Mouse (Mus musculus) midbrain, postnatal 0 days (tissue): ENCODE data around the gene Dgkh. TPM values are rescaled to one million over a fixed set of nuclear protein-coding genes. Genes with fewer than 3 reads are reported as not detected.

Source experiments
- ATAC-seq: fragments of 200-750 bp; cut with Nextera tagmentation; 2 replicates; pipeline ENCODE4 v1.8.0; 2017; ENCODE audit warnings: moderate number of reproducible peaks, mild to moderate bottlenecking, moderate TSS enrichment, moderate library complexity; ENCODE audit not compliant: low FRiP score
- DNase-seq: peaks from one replicate; pipeline ENCODE4 v3.0.0-alpha.2; 2015; ENCODE audit warnings: low spot score
- H3K27ac ChIP-seq: fragments of 300-500 bp; sonication (generic); 2 replicates; pipeline ENCODE4 v1.5.1; 2014; ENCODE audit warnings: low read depth, mild to moderate bottlenecking, low read length, mixed read lengths
- H3K27me3 ChIP-seq: fragments of 300-500 bp; sonication (generic); 2 replicates; pipeline ENCODE4 v1.6.1; 2014; ENCODE audit warnings: low read length, control low read depth, mixed read lengths; ENCODE audit not compliant: insufficient read depth
- H3K36me3 ChIP-seq: fragments of 300-500 bp; sonication (generic); 2 replicates; pipeline ENCODE4 v1.6.1; 2014; ENCODE audit warnings: low read length, control low read depth, mixed read lengths; ENCODE audit not compliant: insufficient read depth
- H3K4me1 ChIP-seq: fragments of 300-500 bp; sonication (generic); 2 replicates; pipeline ENCODE4 v1.6.1; 2014; ENCODE audit warnings: mild to moderate bottlenecking, control low read depth, antibody characterized with exemption, low read length, mixed read lengths; ENCODE audit not compliant: insufficient read depth
- H3K4me2 ChIP-seq: fragments of 300-500 bp; sonication (generic); 2 replicates; pipeline ENCODE4 v1.6.1; 2014; ENCODE audit warnings: low read depth, mild to moderate bottlenecking, low read length, mixed read lengths; ENCODE audit not compliant: poor library complexity, severe bottlenecking
- H3K4me3 ChIP-seq: fragments of 300-500 bp; sonication (generic); 2 replicates; pipeline ENCODE4 v1.5.1; 2014; ENCODE audit warnings: low read depth, mild to moderate bottlenecking, low read length, moderate library complexity
- H3K9ac ChIP-seq: fragments of 300-500 bp; sonication (generic); replicated peaks from 2 replicates; pipeline ENCODE4 v1.6.1; 2014; ENCODE audit warnings: mild to moderate bottlenecking, low read length, moderate library complexity, mixed read lengths; ENCODE audit not compliant: poor library complexity, severe bottlenecking
- H3K9me3 ChIP-seq: fragments of 300-500 bp; sonication (generic); 2 replicates; pipeline ENCODE4 v1.6.1; 2016; ENCODE audit warnings: low read length, control low read depth
- CTCF ChIP-seq: IDR thresholded peaks from 2 replicates; pipeline ENCODE4 v1.5.1; 2016; ENCODE audit warnings: antibody characterized with exemption, mild to moderate bottlenecking
- WGBS: fragments of 180-500 bp; shearing (Covaris S2); extraction: QIAGEN DNeasy Blood & Tissue Kit; methylation state at CpG from one replicate; pipeline ENCODE4 v1.1.7; 2014; 5-methylcytosine and 5-hydroxymethylcytosine counted together
- polyA plus RNA-seq: library from polyadenylated mRNA; unstranded; fragments of >200 nt; fragmentation: Nextera tagmentation; extraction: Ambion mirVana; gene quantifications from 2 replicates; pipeline ENCODE4 v1.2.1, GENCODE M21; 2015
- total RNA-seq: library from RNA; depleted of rRNA; stranded (reverse); fragments of >200 nt; gene quantifications from 2 replicates; pipeline ENCODE4 v1.2.3, GENCODE M21; 2014

Dgkh gene
- total and polyA plus RNA-seq, 2 experiments from 2014 or later, result 2.8 to 15.3 TPM

DNA sequence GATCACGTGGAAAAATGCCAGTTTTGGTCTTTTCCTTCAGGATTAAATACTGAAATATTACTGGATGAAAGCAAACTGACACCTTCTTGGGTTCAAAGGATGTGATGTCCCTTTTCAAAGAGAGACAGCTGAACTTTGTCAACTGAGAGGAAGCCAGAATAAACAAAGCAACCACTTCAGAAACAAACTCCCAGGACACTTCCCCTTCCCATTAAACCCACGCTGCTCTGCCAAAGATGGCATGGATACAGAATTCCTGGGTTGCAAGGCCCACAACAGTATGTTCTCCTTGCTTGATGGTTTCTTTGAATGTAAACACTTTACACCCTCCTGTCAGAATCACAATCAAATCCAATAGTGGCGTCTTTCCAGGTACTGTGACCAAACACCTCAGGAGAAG, 87.0 kb downstream of the Dgkh start:
- no peaks in the 10 kb centered on the region for H3K27me3 ChIP-seq
- DNase-seq (no peak), ATAC-seq (no peak)
- no peaks in the 10 kb centered on the region for H3K4me1 ChIP-seq
- 84% methylated on average over 3 of the region's 3 CpGs for WGBS
- no peak overlapping the region for H3K9ac ChIP-seq
- no peak overlapping the region for H3K4me2 ChIP-seq
- TF ChIP-seq CTCF, result no peak
- H3K9me3 ChIP-seq, result no peaks in the 10 kb centered on the region
- H3K27ac ChIP-seq, result no peak overlapping the region
- H3K4me3 ChIP-seq, result no peak overlapping the region
- no peaks in the 10 kb centered on the region; the same call in 1 of the 2 replicates for H3K36me3 ChIP-seq

DNA sequence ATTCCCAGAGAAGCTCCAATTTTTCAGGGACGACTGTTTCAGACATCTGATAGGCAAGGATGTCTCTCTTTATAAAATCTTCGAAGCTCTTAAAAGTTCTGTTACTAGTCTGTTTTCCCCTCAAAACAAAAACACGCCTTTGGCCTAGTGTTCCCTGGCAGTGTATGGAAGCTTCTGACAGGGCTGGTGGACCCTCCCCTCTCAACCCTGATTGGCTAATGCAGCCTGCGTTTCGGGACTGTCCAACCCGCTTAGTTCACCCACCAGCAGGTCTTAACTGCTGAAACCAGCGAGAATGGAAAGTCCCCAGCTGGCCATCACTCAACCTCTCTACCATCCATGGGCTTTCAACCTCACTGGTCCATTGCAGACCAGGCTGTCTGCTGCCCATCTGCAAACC, 91.3 kb downstream of the Dgkh start:
- Histone ChIP-seq H3K36me3 (no peaks in the 10 kb centered on the region; the same call in 1 of the 2 replicates), H3K27me3 (no peaks in the 10 kb centered on the region), H3K27ac (no peak overlapping the region), H3K4me1 (no peaks in the 10 kb centered on the region), H3K9me3 (no peaks in the 10 kb centered on the region), H3K4me2 (no peak overlapping the region), H3K9ac (no peak overlapping the region), H3K4me3 (no peak overlapping the region)
- no peak for TF ChIP-seq CTCF
- DNase-seq, result no peak
- 75% methylated on average over 7 of the region's 7 CpGs for WGBS
- ATAC-seq, result no peak

DNA sequence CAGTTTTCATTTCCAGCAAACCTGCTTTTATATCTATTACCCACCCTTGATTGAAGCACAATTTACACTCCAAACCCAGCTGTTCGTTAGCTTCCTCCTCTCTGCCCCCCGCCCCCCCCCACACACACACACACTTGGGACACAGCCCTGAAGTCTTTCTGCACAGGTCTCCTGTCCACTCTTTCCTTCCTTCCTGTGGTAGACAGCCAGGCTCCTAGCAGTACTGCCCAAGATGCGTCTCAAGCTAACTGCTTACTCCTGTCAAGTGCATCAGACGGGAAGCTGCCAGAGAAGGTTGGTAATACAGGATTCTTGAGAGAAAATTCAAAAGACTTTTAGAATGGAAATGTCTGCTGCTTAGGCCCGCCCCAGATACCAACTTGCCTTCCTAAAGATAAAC, 92.9 kb downstream of the Dgkh start:
- H3K27me3 ChIP-seq, result no peaks in the 10 kb centered on the region
- H3K9me3 ChIP-seq, result no peaks in the 10 kb centered on the region
- no peaks in the 10 kb centered on the region; the same call in 1 of the 2 replicates for H3K36me3 ChIP-seq
- DNase-seq, result no peak
- no peaks in the 10 kb centered on the region for H3K4me1 ChIP-seq
- no peak for TF ChIP-seq CTCF
- no peak overlapping the region for H3K4me3 ChIP-seq
- no peak overlapping the region for H3K27ac ChIP-seq
- WGBS, result 87% methylated on average over 5 of the region's 5 CpGs
- no peak for ATAC-seq
- H3K4me2 ChIP-seq, result no peak overlapping the region
- no peak overlapping the region for H3K9ac ChIP-seq

GRCm38 (mm10) chr14:78635612-78636400, 96.8 kb downstream of the Dgkh start:
- H3K4me1 ChIP-seq, result no peaks in the 10 kb centered on the region
- no peaks in the 10 kb centered on the region for H3K9me3 ChIP-seq
- WGBS, result 80% methylated on average over 14 of the region's 14 CpGs
- DNase-seq (no peak), ATAC-seq (no peak)
- H3K4me2 ChIP-seq, result no peak overlapping the region
- H3K27me3 ChIP-seq, result no peaks in the 10 kb centered on the region
- H3K27ac ChIP-seq, result no peak overlapping the region
- no peak for TF ChIP-seq CTCF
- no peak overlapping the region for H3K4me3 ChIP-seq
- no peaks in the 10 kb centered on the region for H3K36me3 ChIP-seq
- no peak overlapping the region for H3K9ac ChIP-seq

- no peak for ATAC-seq
Observed at GRCm38 (mm10) chr14:78632747-78633146, 99.8 kb downstream of the Dgkh start.

More at GRCm38 (mm10) chr14:78632747-78633146, 99.8 kb downstream of the Dgkh start:
- Histone ChIP-seq H3K27me3 (no peaks in the 10 kb centered on the region), H3K4me1 (no peaks in the 10 kb centered on the region), H3K9me3 (no peaks in the 10 kb centered on the region), H3K4me2 (no peak overlapping the region), H3K4me3 (no peak overlapping the region), H3K36me3 (no peaks in the 10 kb centered on the region), H3K9ac (no peak overlapping the region), H3K27ac (no peak overlapping the region)
- TF ChIP-seq CTCF, result no peak
- DNase-seq, result no peak
- WGBS, result 66% methylated on average over 6 of the region's 6 CpGs
